Mouse (Mus musculus) megakaryocyte, embryonic 14.5 days (primary cell): ENCODE measurements around the gene Hmgxb4.

Experiments
- FLI1 ChIP-seq: IDR thresholded peaks from 2 replicates; pipeline ENCODE4 v1.6.1; 2012; ENCODE audit warnings: low read length, inconsistent platforms, mixed read lengths
- GATA1 ChIP-seq: IDR thresholded peaks from 3 replicates; pipeline ENCODE4 v1.6.1; 2012; ENCODE audit warnings: mixed read lengths, low read length, inconsistent platforms, borderline replicate concordance

DNA sequence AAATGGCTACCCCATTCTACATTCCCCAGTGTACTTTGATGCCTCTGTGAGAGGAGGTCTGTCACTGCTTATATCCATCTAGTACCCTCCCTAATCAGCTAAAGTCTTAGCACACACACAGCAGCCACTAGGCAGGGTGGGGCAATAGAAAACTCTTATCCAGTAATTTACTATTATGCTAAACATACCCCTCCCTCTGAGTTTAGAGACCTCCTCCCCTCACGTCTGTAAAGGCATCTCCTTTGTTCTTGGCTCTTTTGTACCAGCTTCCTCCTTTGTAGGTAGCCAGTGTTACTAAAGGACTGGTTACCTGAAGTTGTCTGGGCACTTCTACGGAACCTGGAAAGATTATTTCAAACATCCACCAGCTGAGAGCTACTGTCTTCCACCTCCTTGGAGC, 22.8 kb downstream of the Hmgxb4 start:
- TF ChIP-seq GATA1 (no peak), FLI1 (no peak)
